Mouse (Mus musculus) kidney, postnatal 4 days (tissue): ENCODE results near the gene Cxadr.
A peak's percentile ranks its signal among the peaks of the same experiment; 100 is the strongest.
"Not testable (repeated sequence)": the region's sequence is repeated elsewhere in the genome, so short reads cannot be mapped to it uniquely, and the experiment has no call there.

ENCODE experiments used
- DNase-seq, 2 experiments: peaks; one replicate each; pipeline ENCODE4 v3.0.0; 2021; ENCODE audit warnings: mixed read lengths in 2 of 2

Cxadr gene

GRCm38 (mm10) chr16:78307476-78308192 lies 6.3 kb downstream of the Cxadr start:
- no peak for DNase-seq

GRCm38 (mm10) chr16:78309258-78309657 lies 8.0 kb downstream of the Cxadr start:
- DNase-seq, result no peak

- no peak for DNase-seq
Measured at GRCm38 (mm10) chr16:78313135-78313887, 12.0 kb downstream of the Cxadr start.

- no peak for DNase-seq
Measured at GRCm38 (mm10) chr16:78314026-78314425, 12.7 kb downstream of the Cxadr start.

- DNase-seq, result peak; percentile 70 to 75
Measured at GRCm38 (mm10) chr16:78316849-78317248, 15.6 kb downstream of the Cxadr start.

- no peak for DNase-seq
Measured at GRCm38 (mm10) chr16:78317960-78318359, 16.7 kb downstream of the Cxadr start.

GRCm38 (mm10) chr16:78319711-78320110 lies 18.4 kb downstream of the Cxadr start:
- DNase-seq, result no peak

GRCm38 (mm10) chr16:78321559-78321958 lies 20.3 kb downstream of the Cxadr start:
- DNase-seq, result no peak

GRCm38 (mm10) chr16:78322140-78322539 lies 20.9 kb downstream of the Cxadr start:
- no peak for DNase-seq

GRCm38 (mm10) chr16:78325972-78326848 lies 24.9 kb downstream of the Cxadr start:
- no peak for DNase-seq

GRCm38 (mm10) chr16:78327562-78327961 lies 26.3 kb downstream of the Cxadr start:
- DNase-seq, result no peak

- no peak for DNase-seq
Measured at GRCm38 (mm10) chr16:78327999-78328398, 26.7 kb downstream of the Cxadr start.

GRCm38 (mm10) chr16:78337226-78337625 lies 35.9 kb downstream of the Cxadr start:
- peak in 1 of 2 experiments; percentile 16 for DNase-seq

GRCm38 (mm10) chr16:78341356-78341755 lies 40.1 kb downstream of the Cxadr start:
- DNase-seq, result no peak

- no peak for DNase-seq
Measured at GRCm38 (mm10) chr16:78342767-78343166, 41.5 kb downstream of the Cxadr start.

- DNase-seq, result no peak
Measured at GRCm38 (mm10) chr16:78343792-78344191, 42.5 kb downstream of the Cxadr start.

GRCm38 (mm10) chr16:78346662-78347327 lies 45.5 kb downstream of the Cxadr start:
- no peak for DNase-seq

GRCm38 (mm10) chr16:78347328-78347926 lies 46.1 kb downstream of the Cxadr start:
- no peak for DNase-seq

GRCm38 (mm10) chr16:78357757-78358156 lies 56.5 kb downstream of the Cxadr start:
- DNase-seq, result peak in 1 of 2 experiments; percentile 27

GRCm38 (mm10) chr16:78361466-78361865 lies 60.2 kb downstream of the Cxadr start:
- DNase-seq, result no peak

GRCm38 (mm10) chr16:78364554-78364953 lies 63.3 kb downstream of the Cxadr start:
- DNase-seq, result not testable (repeated sequence)

- no peak for DNase-seq
Measured at GRCm38 (mm10) chr16:78371491-78372046, 70.3 kb downstream of the Cxadr start.
